Mouse (Mus musculus): ENCODE data around the gene Exosc8. TPM values are rescaled to one million over a fixed set of nuclear protein-coding genes. Genes with fewer than 3 reads are reported as not detected.

The Exosc8 gene
- total RNA-seq, 2 experiments from 2014 or later = 10.8 to 14.1 TPM

DNA sequence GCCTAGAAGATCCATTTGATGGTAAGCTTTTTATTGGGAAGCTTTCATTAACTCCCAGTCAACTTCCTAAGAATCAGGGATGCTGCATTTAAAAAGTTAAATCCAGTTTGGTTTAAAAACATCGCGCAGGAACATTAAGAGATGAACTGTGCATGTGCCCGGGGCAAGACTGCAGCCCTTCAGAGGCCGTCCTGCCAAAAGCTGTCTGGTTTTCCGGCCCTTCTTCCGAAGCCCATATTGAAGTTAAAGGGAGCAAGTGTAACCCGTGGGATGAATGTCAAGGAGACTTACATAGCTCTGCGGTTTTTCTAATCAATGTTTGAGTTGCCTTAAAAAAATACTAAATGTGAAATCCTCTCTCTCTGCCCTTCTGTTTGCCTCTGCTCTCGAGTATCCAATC, 24.0 kb upstream of the Exosc8 start:
- intact Hi-C loops (cut with DNase I) = no loop called here
- no peak overlapping the region for H3K4me3 ChIP-seq
- no peak for DNase-seq
- TF ChIP-seq CTCF (IDR thresholded peaks at IDR 0.05) = no peak
- H3K27ac ChIP-seq = no peak overlapping the region

DNA sequence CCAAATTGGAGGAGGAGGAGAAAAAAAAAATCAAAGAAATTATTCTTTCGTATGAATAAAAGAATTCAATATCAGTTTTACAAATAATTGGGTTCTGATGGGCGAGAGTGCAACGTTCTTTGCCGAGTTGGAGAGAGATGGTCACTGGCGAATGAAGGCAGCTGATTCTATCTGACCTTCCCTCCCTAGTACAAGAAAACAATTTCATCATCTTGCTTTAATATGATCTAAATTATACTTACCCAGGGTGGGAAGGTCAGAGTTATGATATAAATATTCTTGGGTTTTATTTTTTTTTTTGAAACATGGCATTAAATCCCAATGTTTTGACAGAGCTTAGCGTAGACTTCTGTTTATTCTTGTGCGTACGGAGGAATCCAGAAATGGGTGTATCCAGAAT, 22.3 kb upstream of the Exosc8 start:
- DNase-seq = no peak
- no peak for TF ChIP-seq CTCF (IDR thresholded peaks at IDR 0.05)
- no peak overlapping the region for H3K27ac ChIP-seq
- intact Hi-C loops (cut with DNase I) = no loop called here
- H3K4me3 ChIP-seq = no peak overlapping the region

DNA sequence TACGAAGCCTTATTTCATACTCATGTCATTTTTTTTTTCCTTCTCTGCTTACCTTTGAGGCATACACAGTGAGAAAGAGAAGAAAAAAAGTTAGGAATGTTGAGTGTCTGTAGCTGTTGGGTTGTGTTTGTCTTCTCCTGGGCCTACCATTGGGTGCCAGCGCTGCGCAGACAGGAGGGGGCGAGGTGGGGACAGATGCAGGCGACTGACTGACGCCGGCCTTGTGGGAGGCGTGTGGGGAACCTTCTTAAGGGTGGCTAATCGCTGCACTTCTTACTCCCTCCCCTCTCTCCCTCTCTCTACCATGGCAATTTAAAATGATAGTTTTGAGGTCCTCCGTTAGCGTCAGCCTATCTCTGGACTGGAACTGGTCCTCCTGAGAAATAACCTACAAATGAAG, 20.9 kb upstream of the Exosc8 start:
- 0 out of 2 replicates have a peak overlapping the region, but pooled peaks have one; percentile 50 for H3K27ac ChIP-seq
- DNase-seq = no peak
- intact Hi-C loops (cut with DNase I) = no loop called here
- H3K4me3 ChIP-seq = peak overlapping the region; percentile 78
- TF ChIP-seq CTCF (IDR thresholded peaks at IDR 0.05) = no peak

DNA sequence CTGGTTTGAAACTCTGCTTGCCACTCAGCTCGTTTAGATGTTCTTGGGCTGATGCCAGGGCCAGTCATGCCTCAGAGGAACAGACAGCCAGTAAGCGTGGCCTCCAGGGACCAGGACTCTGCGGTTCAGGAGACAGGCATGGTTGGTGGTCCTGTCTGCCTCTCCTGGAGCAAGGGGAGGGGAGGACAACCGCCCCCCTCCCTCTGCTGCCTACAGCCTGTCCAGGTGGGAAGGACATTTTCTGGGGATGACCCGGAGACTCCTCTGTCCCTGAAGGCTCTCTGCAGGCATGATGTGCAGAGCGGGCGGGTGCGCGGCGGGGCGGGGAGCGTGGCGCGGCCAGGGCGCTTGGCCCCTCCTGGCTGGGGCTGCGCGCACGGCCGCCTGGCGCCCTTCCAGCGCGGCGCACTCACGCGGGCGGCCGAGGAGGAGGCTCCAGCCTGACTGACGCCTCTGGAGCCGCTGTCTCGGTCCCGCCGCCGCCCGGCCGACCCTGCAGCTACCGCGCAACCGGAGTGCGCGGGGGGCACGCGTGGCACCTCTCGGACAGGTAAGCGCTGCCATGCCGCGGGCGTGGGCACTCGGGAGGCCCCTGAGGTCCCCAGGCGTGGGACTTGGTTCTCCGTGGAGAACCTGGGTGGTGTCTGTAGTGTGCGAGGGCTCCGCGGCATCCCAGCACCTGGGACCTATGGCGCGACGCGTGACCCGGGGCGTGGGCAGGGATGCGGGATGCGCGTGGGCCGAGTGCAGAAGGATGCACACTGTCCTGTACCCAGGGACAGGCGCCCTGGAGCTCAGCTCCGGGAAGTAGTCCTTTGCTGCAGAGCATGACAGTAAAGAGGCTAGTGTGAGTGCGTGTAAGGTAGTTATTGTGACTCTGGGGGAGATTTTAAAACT, 20.2 kb upstream of the Exosc8 start, which contains the start of gene Smad9:
Smad9 (plus strand) TSS at position 438 of the 897 bp plus-strand sequence.
- intact Hi-C loops (cut with DNase I) = no loop called here
- peak; percentile 76 for DNase-seq
- TF ChIP-seq CTCF (IDR thresholded peaks at IDR 0.05) = no peak
- peak within 1 kb of the TSS; percentile 50; the same call in 1 of the 2 replicates for H3K27ac ChIP-seq
- peak within 1 kb of the TSS; percentile 78 for H3K4me3 ChIP-seq

DNA sequence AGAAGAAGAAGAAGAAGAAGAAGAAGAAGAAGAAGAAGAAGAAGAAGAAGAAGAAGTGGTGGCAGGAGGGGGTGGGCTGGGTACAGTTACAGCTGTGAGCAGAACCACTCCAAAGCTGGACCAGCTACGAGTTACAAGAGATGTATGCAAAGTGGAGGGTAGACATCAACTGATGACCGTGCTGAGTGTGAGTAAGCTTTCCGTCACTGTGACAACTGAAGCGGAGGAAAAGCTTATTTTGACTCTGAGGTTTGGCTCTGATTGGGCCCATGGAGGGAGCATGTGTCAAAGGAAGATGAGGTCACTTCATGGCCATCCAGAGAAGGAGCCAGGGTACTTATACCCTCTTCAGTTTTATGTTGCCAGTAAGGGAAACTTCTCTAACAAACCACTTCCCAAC, 18.2 kb upstream of the Exosc8 start:
- intact Hi-C loops (cut with DNase I) = no loop called here

DNA sequence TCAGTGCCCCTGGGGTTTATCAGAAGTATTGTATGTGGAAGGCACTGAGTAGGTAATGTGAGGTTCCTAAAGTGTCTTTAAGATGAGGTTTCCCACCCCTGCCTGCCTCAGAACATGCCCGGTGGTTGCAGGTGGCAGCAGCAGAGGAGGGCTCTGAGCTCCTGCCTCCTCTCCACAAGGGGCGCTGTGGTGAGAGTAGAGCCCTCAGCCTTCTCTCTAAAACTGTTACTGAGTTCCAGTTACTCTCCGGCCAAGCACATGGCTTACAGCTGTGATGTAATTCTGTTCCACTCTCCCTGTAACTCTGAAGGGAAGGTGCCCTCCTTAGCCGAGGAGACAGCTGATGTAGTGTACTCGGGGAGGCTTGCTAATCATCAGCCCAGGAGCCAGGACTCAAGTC, 10.6 kb upstream of the Exosc8 start:
- H3K4me3 ChIP-seq = no peak overlapping the region
- H3K27ac ChIP-seq = no peak overlapping the region
- no peak for DNase-seq
- peak; percentile 44 for TF ChIP-seq CTCF (IDR thresholded peaks at IDR 0.05)
- intact Hi-C loops (cut with DNase I) = no loop called here

More for the DNA sequence above, 18.2 kb upstream of the Exosc8 start:
- no peak for DNase-seq
- Histone ChIP-seq H3K27ac (no peak overlapping the region), H3K4me3 (no peak overlapping the region)
- no peak for TF ChIP-seq CTCF (IDR thresholded peaks at IDR 0.05)

DNA sequence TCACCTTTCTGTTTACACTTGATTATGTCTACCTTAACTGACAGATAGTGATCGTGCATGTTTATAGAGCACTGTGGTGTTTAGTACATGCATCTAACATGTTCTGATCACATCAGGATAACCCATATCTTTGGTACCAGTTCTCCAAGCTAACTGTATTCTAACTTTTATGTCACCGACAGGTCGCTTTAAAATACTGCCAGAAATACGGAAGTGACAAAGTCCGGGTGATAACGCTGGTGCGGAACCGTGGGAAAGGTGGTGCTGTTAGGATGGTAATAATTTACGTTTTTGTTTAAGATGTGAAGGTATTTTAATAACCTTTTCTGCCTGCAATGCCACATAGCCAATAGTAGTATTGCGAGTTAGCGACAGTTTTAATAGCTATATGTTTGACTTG, 6.8 kb upstream of the Exosc8 start:
- no peak for DNase-seq
- intact Hi-C loops (cut with DNase I) = no loop called here
- no peak for TF ChIP-seq CTCF (IDR thresholded peaks at IDR 0.05)
- no peak overlapping the region for H3K4me3 ChIP-seq
- H3K27ac ChIP-seq = no peak overlapping the region

DNA sequence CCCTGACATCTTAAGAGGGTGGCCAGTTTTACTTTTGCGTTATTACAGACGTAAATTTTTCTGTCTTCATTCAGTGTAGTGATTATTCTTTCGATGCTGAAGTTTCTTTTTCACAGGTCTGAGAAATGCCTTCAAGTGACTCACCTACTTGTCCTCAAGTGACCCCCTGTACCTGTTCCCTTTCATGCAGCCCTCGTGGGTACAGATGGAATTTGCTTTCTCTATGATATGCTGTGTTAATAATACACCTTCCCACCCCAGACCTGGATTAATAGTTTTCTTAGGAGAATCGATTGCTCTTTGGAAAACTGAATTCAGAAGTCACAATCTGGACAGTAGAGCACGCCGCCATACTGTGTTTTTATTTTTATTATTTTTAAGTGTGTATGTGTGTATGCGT, 2.1 kb upstream of the Exosc8 start:
- intact Hi-C loops (cut with DNase I) = no loop called here
- DNase-seq = no peak
- no peak for TF ChIP-seq CTCF (IDR thresholded peaks at IDR 0.05)

DNA sequence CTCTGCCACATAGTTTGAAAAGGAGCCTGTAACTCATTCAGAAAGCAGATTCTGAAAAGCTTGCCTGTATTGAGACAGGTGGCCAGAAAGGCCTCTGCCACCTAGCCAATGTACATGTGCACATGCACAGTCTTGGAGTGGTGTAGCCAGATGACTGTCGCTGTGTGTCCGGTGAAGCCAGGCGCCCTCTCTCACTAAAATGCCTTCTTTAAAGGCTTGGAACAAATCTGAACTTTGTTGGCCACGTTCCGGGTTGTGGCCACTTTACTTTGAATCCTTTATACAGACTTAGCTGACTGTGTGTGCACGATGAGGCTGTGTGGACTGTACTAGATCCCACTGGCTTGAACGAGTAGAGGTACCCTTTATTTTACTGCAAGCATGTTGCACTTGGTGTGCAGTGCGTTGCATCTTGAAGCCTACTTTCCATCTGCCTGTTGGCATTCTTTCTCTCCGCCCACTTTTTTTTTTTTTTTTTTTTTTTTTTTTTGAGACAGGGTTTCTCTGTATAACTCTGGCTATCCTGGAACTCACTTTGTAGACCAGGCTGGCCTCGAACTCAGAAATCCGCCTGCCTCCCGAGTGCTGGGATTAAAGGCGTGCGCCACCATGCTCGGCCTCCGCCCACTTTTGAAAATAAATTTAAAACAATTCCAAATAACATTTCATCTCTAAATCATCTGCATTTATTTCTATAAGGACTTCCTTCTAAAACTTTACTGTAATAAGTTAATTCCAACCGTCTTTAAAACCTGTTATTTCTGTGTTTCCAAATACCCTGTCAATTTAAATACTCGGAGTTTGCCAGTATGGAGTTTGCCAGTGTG, 1.1 kb upstream of the Exosc8 start:
- Histone ChIP-seq H3K27ac (peak overlapping the region; percentile 99), H3K4me3 (peak overlapping the region; percentile 94)
- no peak for TF ChIP-seq CTCF (IDR thresholded peaks at IDR 0.05)
- DNase-seq = no peak
- intact Hi-C loops (cut with DNase I) = no loop called here

More for the DNA sequence above, 2.1 kb upstream of the Exosc8 start:
- no peak overlapping the region for H3K27ac ChIP-seq
- H3K4me3 ChIP-seq = no peak overlapping the region

DNA sequence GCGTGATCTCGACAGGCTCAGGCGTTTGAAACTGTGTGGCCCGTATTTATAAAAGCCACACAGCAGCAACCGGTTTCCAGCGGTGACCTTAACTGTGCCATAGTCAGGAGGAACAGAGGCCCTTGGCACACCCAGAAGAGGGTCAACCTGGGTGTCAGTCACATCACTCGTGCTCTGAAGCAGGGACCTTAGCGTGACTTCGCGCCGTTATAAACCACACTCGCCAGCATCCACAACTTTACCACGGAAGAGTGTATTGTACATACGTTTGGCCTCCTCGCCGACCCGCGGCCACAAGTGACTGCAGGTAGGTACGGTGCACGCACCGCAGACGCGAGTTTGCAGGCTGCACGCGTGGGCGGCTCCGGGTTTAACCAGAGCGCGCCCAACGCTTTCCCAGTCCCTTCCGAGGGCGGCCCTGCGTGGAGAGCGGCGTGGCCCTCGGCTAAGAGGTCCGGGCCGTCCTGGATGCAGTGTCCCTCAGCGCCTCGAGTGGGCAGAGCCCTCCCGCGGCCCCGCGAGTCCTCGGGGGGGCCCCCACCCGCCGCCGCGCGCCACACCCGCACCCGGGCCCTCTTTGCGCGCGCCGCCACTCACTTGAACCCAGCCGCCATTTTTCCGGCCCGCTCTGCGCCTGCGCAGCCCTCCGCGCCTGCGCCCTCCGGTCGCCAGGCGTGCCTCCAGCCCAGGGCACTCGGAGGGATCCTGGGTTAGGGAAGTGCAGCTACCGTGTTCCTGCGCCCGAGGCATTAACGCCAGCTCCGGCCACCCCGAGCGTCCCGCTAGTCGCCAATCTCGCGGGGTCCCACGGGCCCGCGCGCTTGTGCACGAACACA, 564 bp downstream of the Exosc8 start:
- TF ChIP-seq CTCF (IDR thresholded peaks at IDR 0.05) = no peak
- intact Hi-C loops (cut with DNase I) = loop anchor here (2.0 to 5.0 kb wide), 3 partner anchors 37 to 330 kb away; no protein-coding TSS in a partner anchor
- H3K4me3 ChIP-seq = peak overlapping the region; percentile 94
- peak; percentile 93 for DNase-seq
- H3K27ac ChIP-seq = peak overlapping the region; percentile 99

DNA sequence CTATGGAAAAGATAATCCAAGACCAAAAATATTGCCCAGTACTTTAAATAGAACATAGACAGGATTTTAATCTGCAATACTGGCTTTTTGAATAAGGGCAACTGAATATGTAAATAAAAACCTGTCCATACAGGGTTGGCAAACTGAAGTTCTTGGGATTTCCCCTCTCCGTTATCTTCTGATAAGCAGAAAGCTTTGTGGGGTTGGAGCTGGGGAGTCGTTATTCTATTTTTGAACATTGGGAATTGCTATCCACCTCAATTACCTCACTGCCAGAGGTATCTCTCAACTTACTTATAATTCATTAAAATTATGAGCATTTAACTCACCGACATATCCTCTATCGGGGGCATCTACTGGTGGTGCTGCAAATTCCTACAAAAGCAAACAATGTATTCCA, 2.8 kb downstream of the Exosc8 start:
- intact Hi-C loops (cut with DNase I) = loop anchor here (5.0 kb wide), 1 partner anchor 35 kb away; no protein-coding TSS in a partner anchor
- H3K4me3 ChIP-seq = no peak overlapping the region
- no peak for DNase-seq
- H3K27ac ChIP-seq = no peak overlapping the region
- TF ChIP-seq CTCF (IDR thresholded peaks at IDR 0.05) = no peak

DNA sequence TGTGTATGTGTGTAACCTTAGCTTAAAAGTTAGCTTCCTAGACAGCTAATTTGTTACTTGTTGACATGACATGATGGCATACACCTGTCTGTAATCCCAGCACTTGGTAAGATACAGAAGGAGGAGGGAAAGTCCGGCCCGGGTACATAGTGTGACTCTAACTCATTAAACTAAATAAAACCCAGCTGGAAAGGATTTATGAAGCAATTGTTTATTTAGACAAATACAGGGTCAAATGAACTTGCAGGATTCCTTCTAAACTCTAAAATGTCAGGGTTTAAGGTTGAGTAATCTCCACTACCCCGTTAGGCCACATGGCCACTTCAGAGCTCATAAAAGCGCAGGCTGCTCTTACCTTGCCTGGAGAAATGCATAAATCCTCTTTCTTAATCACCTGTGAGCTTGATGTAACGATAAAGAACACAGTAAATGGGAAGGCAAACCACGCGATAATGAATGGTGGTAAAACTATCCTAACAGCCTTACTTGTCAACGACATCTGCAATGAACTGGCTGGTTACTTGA, 3.5 kb downstream of the Exosc8 start:
- H3K27ac ChIP-seq = no peak overlapping the region
- no peak for DNase-seq
- intact Hi-C loops (cut with DNase I) = loop anchor here (5.0 kb wide), 1 partner anchor 34 kb away; no protein-coding TSS in a partner anchor
- H3K4me3 ChIP-seq = no peak overlapping the region
- TF ChIP-seq CTCF (IDR thresholded peaks at IDR 0.05) = no peak

All from gastrocnemius, adult 2 months (tissue).